Mouse (Mus musculus) cortical plate, adult 2 months (tissue): ENCODE measurements around the gene Grk4.

ENCODE experiments used
- CTCF ChIP-seq: fragments of 200-500 bp; IDR thresholded peaks from 2 replicates; pipeline ENCODE4 v1.5.1; 2011; ENCODE audit warnings: mild to moderate bottlenecking, control low read depth, low read length; ENCODE audit not compliant: insufficient read depth; ENCODE audit errors: extremely low read depth
- POLR2A ChIP-seq: fragments of 200-500 bp; IDR thresholded peaks from 2 replicates; pipeline ENCODE4 v1.6.1; 2011; ENCODE audit warnings: mild to moderate bottlenecking, low read length, control low read depth; ENCODE audit not compliant: insufficient read depth; ENCODE audit errors: extremely low read depth

DNA sequence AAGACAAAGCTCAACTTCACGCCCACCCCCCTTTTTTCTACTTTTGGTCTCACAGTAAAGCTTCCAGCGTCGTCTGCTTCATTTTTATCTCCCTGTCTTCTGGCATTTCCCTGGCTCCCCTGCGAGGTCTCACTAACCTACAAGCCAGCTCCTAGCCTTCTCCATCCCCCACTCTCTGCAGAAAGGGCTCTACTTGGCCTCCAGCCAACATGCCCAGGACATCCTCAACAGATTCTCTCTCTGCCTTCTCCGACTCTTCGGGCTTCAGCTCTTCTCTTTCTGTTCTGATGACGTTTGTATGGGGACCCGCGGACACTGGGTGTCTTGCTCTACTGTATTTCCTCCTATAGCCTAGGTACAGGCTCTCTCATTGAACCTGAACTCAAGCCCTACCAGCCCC is 5.3 kb upstream of the Grk4 start:
- TF ChIP-seq CTCF (no peak), POLR2A (no peak)
